Mouse (Mus musculus) cerebellum, adult 2 months (tissue): ENCODE data around the gene Sptbn1.

Experiments
- CTCF ChIP-seq: fragments of 200-500 bp; IDR thresholded peaks from 2 replicates; pipeline ENCODE4 v1.5.1; 2011; ENCODE audit warnings: low read depth, mild to moderate bottlenecking, control low read depth, low read length, moderate library complexity, borderline replicate concordance; ENCODE audit not compliant: insufficient read depth
- POLR2A ChIP-seq: fragments of 200-500 bp; IDR thresholded peaks from 2 replicates; pipeline ENCODE4 v1.6.1; 2011; ENCODE audit warnings: low read length, control low read depth, borderline replicate concordance; ENCODE audit not compliant: insufficient read depth

- TF ChIP-seq CTCF (no peak), POLR2A (no peak)
Measured at GRCm38 (mm10) chr11:30200391-30200790, 67.6 kb downstream of the Sptbn1 start.
